Mouse (Mus musculus) hindbrain, embryonic 14.5 days (tissue): ENCODE measurements around the gene Abcb4. TPM values are rescaled to one million over a fixed set of nuclear protein-coding genes. Genes with fewer than 3 reads are reported as not detected.
A peak's percentile ranks its signal among the peaks of the same experiment; 100 is the strongest.
"Not testable (repeated sequence)": the region's sequence is repeated elsewhere in the genome, so short reads cannot be mapped to it uniquely, and the experiment has no call there.

ENCODE experiments used
- ATAC-seq: fragments of 200-750 bp; cut with Nextera tagmentation; 2 replicates; pipeline ENCODE4 v1.8.0; 2017; ENCODE audit warnings: moderate number of reproducible peaks, mild to moderate bottlenecking, moderate TSS enrichment, moderate library complexity; ENCODE audit not compliant: low FRiP score
- DNase-seq: peaks from one replicate; pipeline ENCODE4 v3.0.0-alpha.2; 2015; ENCODE audit warnings: low spot score
- H3K27ac ChIP-seq: fragments of 300-500 bp; sonication (generic); 2 replicates; pipeline ENCODE4 v1.5.1; 2014; ENCODE audit warnings: mild to moderate bottlenecking, moderate library complexity
- H3K27me3 ChIP-seq: fragments of 300-500 bp; sonication (generic); 2 replicates; pipeline ENCODE4 v1.6.1; 2014; ENCODE audit warnings: mild to moderate bottlenecking, low read length, mixed read lengths; ENCODE audit not compliant: control insufficient read depth, insufficient read depth
- H3K36me3 ChIP-seq: fragments of 300-500 bp; sonication (generic); replicated peaks from 2 replicates; pipeline ENCODE4 v1.6.1; 2014; ENCODE audit not compliant: control insufficient read depth, insufficient read depth
- H3K4me1 ChIP-seq: fragments of 300-500 bp; sonication (generic); replicated peaks from 2 replicates; pipeline ENCODE4 v1.6.1; 2014; ENCODE audit warnings: antibody characterized with exemption, low read length, mixed read lengths; ENCODE audit not compliant: control insufficient read depth, insufficient read depth
- H3K4me2 ChIP-seq: fragments of 300-500 bp; sonication (generic); replicated peaks from 2 replicates; pipeline ENCODE4 v1.6.1; 2014; ENCODE audit warnings: mild to moderate bottlenecking, moderate library complexity
- H3K4me3 ChIP-seq: fragments of 300-500 bp; sonication (generic); replicated peaks from 2 replicates; pipeline ENCODE4 v1.5.1; 2014; ENCODE audit warnings: mild to moderate bottlenecking, low read length
- H3K9ac ChIP-seq: fragments of 300-500 bp; sonication (generic); 2 replicates; pipeline ENCODE4 v1.6.1; 2014
- H3K9me3 ChIP-seq: fragments of 300-500 bp; sonication (generic); 2 replicates; pipeline ENCODE4 v1.6.1; 2016; ENCODE audit warnings: low read length; ENCODE audit not compliant: control insufficient read depth
- WGBS: fragments of 180-500 bp; shearing (Covaris S2); extraction: QIAGEN DNeasy Blood & Tissue Kit; methylation state at CpG from one replicate; pipeline ENCODE4 v1.1.7; 2014; 5-methylcytosine and 5-hydroxymethylcytosine counted together
- polyA plus RNA-seq: library from polyadenylated mRNA; unstranded; fragments of >200 nt; fragmentation: Nextera tagmentation; extraction: Ambion mirVana; gene quantifications from 2 replicates; pipeline ENCODE4 v1.2.1, GENCODE M21; 2014

The Abcb4 gene
- polyA plus RNA-seq, 1 experiment from 2014 or later = 1.2 TPM

GRCm38 (mm10) chr5:8987925-8988324, 94.4 kb downstream of the Abcb4 start:
- no peak for ATAC-seq
- WGBS = 90% methylated on average over 5 of the region's 5 CpGs
- no peak for DNase-seq

GRCm38 (mm10) chr5:8990526-8990925, 97.0 kb downstream of the Abcb4 start:
- 90% methylated on average over 13 of the region's 13 CpGs for WGBS
- H3K4me1 ChIP-seq = no peaks in the 10 kb centered on the region
- no peak overlapping the region for H3K4me3 ChIP-seq

More at GRCm38 (mm10) chr5:8987925-8988324, 94.4 kb downstream of the Abcb4 start:
- no peak overlapping the region for H3K4me3 ChIP-seq
- H3K9me3 ChIP-seq = no peaks in the 10 kb centered on the region
- no peak overlapping the region for H3K27ac ChIP-seq
- H3K4me1 ChIP-seq = no peaks in the 10 kb centered on the region
- H3K9ac ChIP-seq = no peak overlapping the region
- H3K36me3 ChIP-seq = peaks cover 37% of the 10 kb centered on the region
- H3K27me3 ChIP-seq = no peaks in the 10 kb centered on the region
- H3K4me2 ChIP-seq = no peak overlapping the region

GRCm38 (mm10) chr5:8991626-8992025, 98.1 kb downstream of the Abcb4 start:
- 94% methylated on average over 16 of the region's 16 CpGs for WGBS
- Histone ChIP-seq H3K9me3 (no peaks in the 10 kb centered on the region), H3K36me3 (peaks cover 27% of the 10 kb centered on the region), H3K4me2 (no peak overlapping the region), H3K27me3 (no peaks in the 10 kb centered on the region), H3K27ac (no peak overlapping the region), H3K4me1 (no peaks in the 10 kb centered on the region), H3K4me3 (no peak overlapping the region), H3K9ac (no peak overlapping the region)
- ATAC-seq = no peak
- DNase-seq = no peak

More at GRCm38 (mm10) chr5:8990526-8990925, 97.0 kb downstream of the Abcb4 start:
- DNase-seq (no peak), ATAC-seq (no peak)
- H3K4me2 ChIP-seq = no peak overlapping the region
- peaks cover 34% of the 10 kb centered on the region for H3K36me3 ChIP-seq
- H3K27ac ChIP-seq = no peak overlapping the region
- H3K27me3 ChIP-seq = no peaks in the 10 kb centered on the region
- H3K9me3 ChIP-seq = no peaks in the 10 kb centered on the region
- no peak overlapping the region for H3K9ac ChIP-seq

GRCm38 (mm10) chr5:8995966-8996685, 102.6 kb downstream of the Abcb4 start:
- no peaks in the 10 kb centered on the region; the same call in 1 of the 2 replicates for H3K36me3 ChIP-seq
- H3K9me3 ChIP-seq = no peaks in the 10 kb centered on the region
- DNase-seq (no peak), ATAC-seq (no peak)
- H3K4me2 ChIP-seq = peak overlapping the region; percentile 81
- peak overlapping the region; percentile 93; the same call in 1 of the 2 replicates for H3K27ac ChIP-seq
- no peaks in the 10 kb centered on the region for H3K4me1 ChIP-seq
- no peaks in the 10 kb centered on the region for H3K27me3 ChIP-seq
- peak overlapping the region; percentile 71 for H3K9ac ChIP-seq
- 21% methylated on average over 13 of the region's 13 CpGs for WGBS
- peak overlapping the region; percentile 58 for H3K4me3 ChIP-seq

GRCm38 (mm10) chr5:8996686-8997512, 103.4 kb downstream of the Abcb4 start, which contains the start of gene Crot:
Gene Crot, minus strand, starts transcription at chr5:8997324.
- H3K9ac ChIP-seq = peak within 1 kb of the TSS; percentile 71
- peak within 1 kb of the TSS; percentile 58 for H3K4me3 ChIP-seq
- peak; percentile 93 for DNase-seq
- H3K9me3 ChIP-seq = no peaks in the 10 kb centered on the region
- peak; percentile 99 for ATAC-seq
- no peaks in the 10 kb centered on the region; the same call in 1 of the 2 replicates for H3K36me3 ChIP-seq
- no peaks in the 10 kb centered on the region for H3K4me1 ChIP-seq
- no peaks in the 10 kb centered on the region for H3K27me3 ChIP-seq
- H3K27ac ChIP-seq = peak within 1 kb of the TSS; percentile 93
- WGBS = under 1% methylated on average over 56 of the region's 57 CpGs
- peak within 1 kb of the TSS; percentile 81 for H3K4me2 ChIP-seq

GRCm38 (mm10) chr5:8997513-8997895, 104.0 kb downstream of the Abcb4 start:
- H3K9me3 ChIP-seq = no peaks in the 10 kb centered on the region
- ATAC-seq (no peak), DNase-seq (no peak)
- H3K4me1 ChIP-seq = no peaks in the 10 kb centered on the region
- no peaks in the 10 kb centered on the region for H3K27me3 ChIP-seq
- WGBS = 9% methylated on average over 8 of the region's 8 CpGs
- H3K4me3 ChIP-seq = peak overlapping the region; percentile 58
- peak overlapping the region; percentile 93 for H3K27ac ChIP-seq
- H3K9ac ChIP-seq = peak overlapping the region; percentile 71
- no peaks in the 10 kb centered on the region for H3K36me3 ChIP-seq
- H3K4me2 ChIP-seq = peak overlapping the region; percentile 81

- DNase-seq = no peak
- ATAC-seq = no peak
- no peaks in the 10 kb centered on the region for H3K27me3 ChIP-seq
- H3K4me1 ChIP-seq = no peaks in the 10 kb centered on the region
- no peaks in the 10 kb centered on the region for H3K36me3 ChIP-seq
- no peak overlapping the region for H3K4me2 ChIP-seq
- H3K4me3 ChIP-seq = no peak overlapping the region
- no peak overlapping the region for H3K27ac ChIP-seq
- 63% methylated on average over 4 of the region's 4 CpGs for WGBS
- H3K9ac ChIP-seq = no peak overlapping the region
- H3K9me3 ChIP-seq = no peaks in the 10 kb centered on the region
Measured at GRCm38 (mm10) chr5:8999108-8999507, 105.6 kb downstream of the Abcb4 start.

- WGBS = 13% methylated on average over 7 of the region's 7 CpGs
- H3K27ac ChIP-seq, ATAC-seq, H3K4me1 ChIP-seq, H3K27me3 ChIP-seq, H3K9me3 ChIP-seq, H3K4me2 ChIP-seq, H3K36me3 ChIP-seq, DNase-seq, H3K4me3 ChIP-seq, H3K9ac ChIP-seq: not testable (repeated sequence)
Measured at GRCm38 (mm10) chr5:9000006-9000405, 106.5 kb downstream of the Abcb4 start.

- not testable (repeated sequence) for DNase-seq, H3K9ac ChIP-seq, H3K4me3 ChIP-seq, H3K9me3 ChIP-seq, H3K4me1 ChIP-seq, H3K36me3 ChIP-seq, H3K4me2 ChIP-seq, H3K27me3 ChIP-seq, ATAC-seq, H3K27ac ChIP-seq
- whole genome bisulfite sequencing = 49% methylated on average over 3 of the region's 3 CpGs
Measured at GRCm38 (mm10) chr5:9006585-9006984, 113.1 kb downstream of the Abcb4 start.
